Mouse (Mus musculus) spleen, adult 10 weeks (tissue): ENCODE measurements around the gene Nprl2. TPM values are rescaled to one million over a fixed set of nuclear protein-coding genes. Genes with fewer than 3 reads are reported as not detected.

Source experiments
- polyA plus RNA-seq: library from polyadenylated mRNA; stranded (reverse); fragments of 350-450 nt; fragmentation: Illumina TruSeq; extraction: RNeasy Lipid Tissue Mini Kit (QIAGEN cat#74804); gene quantifications from one replicate; pipeline ENCODE4 v1.2.3, GENCODE M21; 2015; ENCODE audit warnings: low replicate concordance; ENCODE audit not compliant: insufficient read depth

Gene Nprl2
- polyA plus RNA-seq, result 20.9 TPM

GRCm38 (mm10) chr9:107541474-107542351, at the start of gene Nprl2, which contains the start of gene Cyb561d2:
Nprl2 (plus strand) TSS chr9:107542226.
Cyb561d2 (minus strand) TSS chr9:107542193.

GRCm38 (mm10) chr9:107533791-107534407, 8.1 kb upstream of the Nprl2 start, which contains the start of gene Tmem115:
Tmem115 (plus strand) TSS chr9:107533945.

GRCm38 (mm10) chr9:107547026-107547425, 5.0 kb downstream of the Nprl2 start, which contains the start of gene Zmynd10:
Zmynd10 (plus strand) TSS chr9:107547298.

GRCm38 (mm10) chr9:107551117-107551889, 9.3 kb downstream of the Nprl2 start, which contains the start of gene Rassf1:
Rassf1 (plus strand) TSS chr9:107551555.

GRCm38 (mm10) chr9:107563029-107563581, 21.1 kb downstream of the Nprl2 start, which contains the start of gene Tusc2:
Tusc2 (plus strand) TSS chr9:107563255.

GRCm38 (mm10) chr9:107567702-107568319, 25.8 kb downstream of the Nprl2 start, which contains the start of gene Hyal2:
Hyal2 (plus strand) TSS chr9:107567945.

GRCm38 (mm10) chr9:107576357-107577107, 34.5 kb downstream of the Nprl2 start, which contains the start of gene Hyal1:
Hyal1 (plus strand) TSS chr9:107576927.

GRCm38 (mm10) chr9:107578587-107578986, 36.6 kb downstream of the Nprl2 start, which contains the start of gene Naa80:
Naa80 (plus strand) TSS chr9:107578887.

GRCm38 (mm10) chr9:107580501-107581317, 38.7 kb downstream of the Nprl2 start, which contains the start of gene Hyal3:
Hyal3 (plus strand) TSS chr9:107580818.

GRCm38 (mm10) chr9:107586974-107587832, 45.2 kb downstream of the Nprl2 start, which contains the start of gene Ifrd2:
Ifrd2 (plus strand) TSS chr9:107587642.

Other genes starting within 250 kb of the Nprl2 start
- gene Cish, start 246.2 kb upstream of the Nprl2 start, polyA plus RNA-seq, result 3.9 TPM
- gene Hemk1, start 203.9 kb upstream of the Nprl2 start, polyA plus RNA-seq, result 12.2 TPM
- 0.30 TPM for gene 6430571L13Rik, start 201.6 kb upstream of the Nprl2 start, polyA plus RNA-seq
- 0.33 TPM for gene Cacna2d2, start 142.6 kb upstream of the Nprl2 start, polyA plus RNA-seq
- gene Tmem115, start 8.3 kb upstream of the Nprl2 start, polyA plus RNA-seq, result 5.3 TPM
- gene Cyb561d2, start within 50 bp of the Nprl2 start, polyA plus RNA-seq, result 11.6 TPM
- gene Zmynd10, start 5.1 kb downstream of the Nprl2 start, polyA plus RNA-seq, result 0.14 TPM
- 39.0 TPM for gene Rassf1, start 9.3 kb downstream of the Nprl2 start, polyA plus RNA-seq
- 30.9 TPM for gene Tusc2, start 21.0 kb downstream of the Nprl2 start, polyA plus RNA-seq
- 3.6 TPM for gene Hyal2, start 25.7 kb downstream of the Nprl2 start, polyA plus RNA-seq
- gene Hyal1, start 34.7 kb downstream of the Nprl2 start, polyA plus RNA-seq, result 4.6 TPM
- 2.7 TPM for gene Naa80, start 36.7 kb downstream of the Nprl2 start, polyA plus RNA-seq
- gene Hyal3, start 38.6 kb downstream of the Nprl2 start, polyA plus RNA-seq, result 0.12 TPM
- gene Ifrd2, start 45.4 kb downstream of the Nprl2 start, polyA plus RNA-seq, result 38.0 TPM
- 1.8 TPM for gene Sema3b, start 67.0 kb downstream of the Nprl2 start, polyA plus RNA-seq
- gene Gnai2, start 93.1 kb downstream of the Nprl2 start, polyA plus RNA-seq, result 273 TPM
- not detected for gene Slc38a3, start 127.3 kb downstream of the Nprl2 start, polyA plus RNA-seq
- not detected for gene Gnat1, start 137.5 kb downstream of the Nprl2 start, polyA plus RNA-seq
- gene Sema3f, start 168.2 kb downstream of the Nprl2 start, polyA plus RNA-seq, result 17.7 TPM
- 334 TPM for gene Rbm5, start 228.8 kb downstream of the Nprl2 start, polyA plus RNA-seq